Mouse (Mus musculus) retina, postnatal 7 days (tissue): ENCODE data around the gene Chp2.
A peak's percentile ranks its signal among the peaks of the same experiment; 100 is the strongest.

Experiments used
- DNase-seq: peaks from one replicate; pipeline ENCODE4 v3.0.0-alpha.2; 2012; ENCODE audit warnings: low read depth, low spot score

Chp2 gene

DNA sequence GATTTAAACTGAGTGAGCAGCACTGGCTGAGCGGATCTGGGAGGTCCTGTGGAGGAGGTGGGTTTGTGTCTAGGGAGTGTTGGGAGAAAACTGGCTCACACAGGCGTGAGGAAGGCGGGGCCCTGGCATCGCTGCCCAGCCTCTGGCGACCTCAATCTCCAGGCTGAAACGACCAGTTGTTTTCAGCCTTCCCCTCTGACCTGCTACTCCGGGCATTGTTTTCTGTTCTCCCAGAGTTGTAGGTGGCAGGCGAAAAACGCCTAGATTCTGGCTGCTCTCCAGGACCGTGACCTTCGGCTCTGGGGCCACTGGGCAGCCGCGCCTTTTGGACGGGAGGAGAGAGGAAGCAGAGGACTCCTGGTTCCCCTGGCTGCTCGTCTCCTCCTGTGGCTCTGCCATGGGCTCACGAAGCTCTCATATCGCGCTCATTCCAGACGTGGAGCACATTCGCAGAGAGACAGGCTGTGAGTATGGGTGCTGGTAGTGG is at the start of gene Chp2:
TSS of gene Chp2 (plus strand) at position 182 of the 487 bp plus-strand sequence.
- peak; percentile 14 for DNase-seq

- DNase-seq = no peak
Observed at GRCm38 (mm10) chr7:122170705-122171104, 48.6 kb upstream of the Chp2 start.

GRCm38 (mm10) chr7:122171613-122172012 is 47.7 kb upstream of the Chp2 start:
- no peak for DNase-seq

DNA sequence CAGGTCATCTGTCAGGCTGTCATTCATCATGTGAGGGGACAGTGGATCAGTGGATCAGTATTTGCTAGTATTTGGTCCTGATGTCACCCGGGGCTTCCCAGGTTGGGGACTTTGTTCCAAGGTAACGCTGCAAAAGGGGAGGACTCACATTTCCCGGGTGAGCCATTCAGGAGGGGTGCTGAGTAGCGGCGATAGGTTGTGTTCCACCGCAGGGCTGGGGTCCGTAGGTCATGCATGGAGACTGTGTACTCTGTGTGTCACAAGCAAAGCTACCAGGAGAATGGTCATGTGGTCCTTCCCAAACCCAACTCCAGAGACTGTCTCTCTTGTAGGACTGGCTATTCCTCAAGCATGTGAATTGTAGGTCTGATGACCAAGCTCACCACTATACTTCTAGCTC is 38.6 kb upstream of the Chp2 start:
- DNase-seq = no peak

DNA sequence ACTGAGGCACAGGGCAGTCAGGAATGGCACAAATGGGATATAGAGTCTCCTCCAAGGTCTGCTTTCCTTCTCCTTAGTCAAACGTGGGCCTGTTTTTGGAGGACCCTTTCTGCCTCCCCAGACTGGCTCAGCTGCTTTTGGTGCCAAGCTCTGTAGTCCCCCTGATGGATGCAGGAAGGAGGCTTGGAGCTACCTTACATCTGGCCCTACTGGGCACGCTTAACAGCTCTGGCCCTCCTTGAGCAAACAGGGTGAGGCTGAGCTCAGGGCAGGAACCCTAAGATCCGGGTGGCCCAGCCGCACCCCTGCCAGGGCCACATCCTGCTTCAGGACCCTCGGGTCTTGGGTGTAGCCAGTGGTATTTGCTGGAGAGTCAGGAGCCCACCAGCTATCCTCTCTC is 34.7 kb upstream of the Chp2 start:
- DNase-seq = no peak

DNA sequence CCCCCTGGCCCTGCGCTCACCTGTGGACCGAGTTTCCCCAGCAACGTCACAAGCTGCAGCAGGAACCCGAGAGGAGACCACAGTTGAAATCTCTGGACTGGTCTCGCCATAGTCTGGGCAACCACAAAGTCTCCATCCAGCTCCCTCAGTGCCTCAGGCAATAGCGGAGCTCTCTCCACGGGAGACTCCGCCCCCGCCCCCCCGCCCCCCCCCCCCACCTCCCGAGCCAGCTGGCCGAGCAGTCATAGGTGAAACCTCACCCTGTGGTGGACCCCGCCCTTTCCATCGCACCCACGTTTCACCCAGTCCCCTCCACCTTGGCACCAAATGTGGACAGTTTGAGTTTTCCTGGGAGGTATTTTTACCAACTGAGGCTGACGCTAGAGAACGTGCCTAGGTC is 33.3 kb upstream of the Chp2 start, which contains the start of gene Ern2:
TSS of gene Ern2 (minus strand) at position 165 of the 400 bp plus-strand sequence.
- no peak for DNase-seq

DNA sequence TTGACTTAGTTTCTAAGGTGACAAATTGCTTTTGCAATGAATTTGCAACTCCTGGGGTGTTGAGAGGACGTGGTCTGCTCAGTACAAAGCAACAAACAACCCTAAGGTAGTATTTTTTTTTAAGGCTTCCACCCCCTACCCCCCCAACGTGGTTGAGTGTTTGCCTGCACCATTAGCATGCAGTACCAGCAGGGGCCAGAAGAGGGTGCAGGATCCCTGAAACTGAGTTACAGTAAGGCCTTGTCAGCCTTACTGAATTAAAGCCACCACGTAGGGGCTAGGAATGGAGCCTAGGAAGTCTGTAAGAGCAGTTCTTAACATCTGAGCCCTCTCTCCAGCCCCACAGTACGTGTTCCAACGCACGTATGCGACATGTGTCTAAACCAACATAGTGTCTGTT is 29.8 kb upstream of the Chp2 start:
- peak; percentile 50 for DNase-seq

- no peak for DNase-seq
Observed at GRCm38 (mm10) chr7:122191097-122191496, 28.2 kb upstream of the Chp2 start.

DNA sequence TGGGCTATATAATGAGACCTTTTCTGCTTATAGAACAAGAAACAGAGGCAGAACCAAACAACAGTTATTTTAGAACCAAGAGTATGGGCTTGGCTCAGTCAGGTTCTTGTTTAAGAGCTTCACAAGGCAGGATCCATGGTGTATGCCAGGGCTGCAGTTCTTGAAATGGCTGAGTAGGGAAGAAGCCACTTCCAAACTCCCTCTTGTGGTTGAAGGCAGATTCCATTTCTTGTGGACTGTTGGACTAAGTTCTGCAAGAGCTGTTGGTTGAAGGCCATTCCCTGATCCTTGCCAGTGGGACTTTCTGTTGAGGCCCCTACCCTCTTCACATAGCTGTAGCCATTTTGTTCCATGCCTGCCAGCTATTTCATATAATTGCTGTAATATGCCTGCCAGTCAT is 25.4 kb upstream of the Chp2 start:
- no peak for DNase-seq

DNA sequence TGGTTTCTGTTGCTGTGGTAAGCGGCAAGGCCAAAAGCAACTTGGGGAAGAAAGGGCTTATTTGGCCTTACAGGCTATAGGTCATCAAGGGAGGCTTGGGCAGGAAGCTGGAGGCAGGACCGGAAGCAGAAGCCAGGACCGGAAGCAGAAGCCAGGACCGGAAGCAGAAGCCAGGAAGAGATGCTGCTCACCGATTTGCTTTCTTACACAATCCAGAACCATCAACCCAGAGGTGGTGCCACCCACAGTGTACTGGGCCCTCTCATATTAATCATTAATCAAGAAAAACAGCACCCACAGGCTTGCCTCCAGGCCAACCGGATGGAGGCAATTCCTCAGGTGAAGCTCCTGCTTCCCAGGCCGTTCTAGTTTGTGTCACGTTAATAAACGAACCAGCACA is 22.5 kb upstream of the Chp2 start:
- no peak for DNase-seq

- DNase-seq = peak; percentile 43
Observed at GRCm38 (mm10) chr7:122197306-122197705, 22.0 kb upstream of the Chp2 start.

GRCm38 (mm10) chr7:122199296-122199695 is 20.0 kb upstream of the Chp2 start:
- DNase-seq = peak; percentile 32

DNA sequence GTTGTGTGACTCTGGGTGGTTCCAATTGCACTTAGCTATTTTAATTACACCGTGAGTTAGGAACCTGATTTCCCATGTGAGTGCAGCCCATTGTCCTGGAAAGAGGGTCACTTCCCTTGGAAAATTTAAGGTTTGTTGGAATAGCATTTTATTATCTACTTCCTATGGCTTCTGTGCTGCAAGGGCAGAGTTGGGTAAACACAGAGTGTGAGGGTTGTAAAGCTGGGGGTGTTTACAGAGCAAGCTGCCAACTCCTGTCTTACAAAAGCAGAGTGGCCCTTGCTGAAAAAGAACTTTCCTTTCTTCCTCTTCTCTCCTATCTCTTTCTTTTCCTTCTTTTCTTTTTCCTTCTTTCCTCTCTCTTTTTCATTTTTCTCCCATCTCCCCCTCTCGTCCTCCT is 15.4 kb upstream of the Chp2 start:
- DNase-seq = no peak

DNA sequence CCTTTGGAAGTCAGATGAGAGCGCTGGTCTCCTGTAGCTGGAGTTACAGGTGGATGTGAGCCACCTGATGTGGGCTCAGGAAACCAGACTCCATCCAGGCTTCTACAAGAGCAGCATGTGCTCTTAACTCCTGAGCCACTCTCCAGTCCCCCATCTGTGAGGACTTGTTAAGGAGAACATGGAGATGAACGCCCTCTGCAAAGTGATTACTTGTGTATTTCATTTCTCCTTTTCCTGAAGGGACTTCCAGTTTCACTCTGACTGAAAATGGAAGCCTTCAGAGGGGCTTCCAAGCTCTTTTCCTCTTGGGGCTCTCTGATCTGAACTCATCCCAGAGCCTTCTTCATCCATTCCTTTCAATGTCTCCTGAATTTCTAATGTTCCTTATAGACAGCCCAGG is 13.2 kb upstream of the Chp2 start:
- no peak for DNase-seq

DNA sequence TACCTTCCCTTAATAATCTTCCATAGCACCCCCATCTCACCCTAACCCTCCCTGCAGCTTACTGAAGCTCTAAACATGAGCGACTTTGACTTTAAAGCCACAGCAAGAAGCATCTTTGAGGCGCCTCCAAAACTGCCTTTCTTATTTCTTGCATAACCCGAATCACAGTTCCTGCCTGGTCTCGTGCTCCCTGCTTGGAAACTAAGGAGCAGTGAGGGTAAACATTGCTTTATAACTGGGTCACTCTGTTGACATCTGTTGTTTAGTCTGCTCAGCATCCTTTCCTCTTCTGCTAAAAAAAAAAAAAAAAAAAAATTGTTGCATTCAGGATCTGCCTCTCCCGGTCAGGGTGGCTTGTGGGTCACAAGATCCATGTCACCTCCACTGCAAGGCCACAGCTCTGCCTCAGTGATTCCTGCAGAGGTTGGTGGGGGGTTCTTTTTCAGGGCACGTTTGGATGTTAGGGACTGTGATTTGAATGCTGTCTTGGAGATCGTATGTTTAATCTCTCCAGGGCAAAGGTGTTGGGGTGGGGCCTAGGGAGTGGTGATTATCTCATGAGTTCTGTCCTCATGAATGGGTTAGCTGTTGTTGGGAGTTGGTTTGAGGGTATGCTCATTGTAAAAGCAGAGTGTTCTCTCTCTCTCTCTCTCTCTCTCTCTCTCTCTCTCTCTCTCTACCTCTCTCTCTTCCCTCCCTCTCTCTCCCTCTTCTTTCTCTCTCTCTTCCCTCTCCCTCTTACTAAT is 10.8 kb upstream of the Chp2 start:
- no peak for DNase-seq

DNA sequence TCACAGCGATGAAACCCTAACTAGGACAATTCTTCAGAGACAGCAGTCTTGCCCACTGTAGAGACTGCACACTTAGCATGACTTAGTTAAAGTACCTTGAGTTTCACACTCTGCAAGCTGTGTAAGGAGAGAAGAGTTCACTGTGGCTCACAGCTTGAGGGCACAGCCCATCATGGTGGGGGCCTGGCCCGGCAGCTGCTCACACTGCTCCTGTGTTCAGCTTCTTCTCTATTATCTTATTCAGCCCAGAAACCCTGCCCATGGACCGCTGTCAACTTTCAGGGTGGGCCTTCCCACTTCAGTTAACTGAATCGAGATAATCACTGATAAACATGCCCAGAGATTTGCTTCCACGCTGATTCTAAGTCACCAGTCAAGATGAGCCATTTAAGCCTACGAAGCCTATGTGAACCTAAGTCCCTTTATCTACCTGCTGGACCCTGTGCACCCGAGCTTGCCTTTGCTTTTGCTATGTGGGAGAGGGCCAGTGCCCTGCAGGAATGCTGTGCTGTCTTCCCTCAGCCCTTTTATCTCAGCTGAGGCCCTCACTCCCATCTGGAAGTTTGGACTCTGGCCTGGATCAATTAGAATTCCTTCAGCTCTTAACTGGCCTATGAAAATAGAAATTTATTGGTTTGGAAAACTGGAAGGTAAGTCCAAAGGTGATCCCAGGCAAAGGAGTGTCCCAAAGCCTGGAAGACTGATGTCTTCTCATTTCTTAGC is 6.9 kb downstream of the Chp2 start:
- DNase-seq = no peak

- DNase-seq = no peak
Observed at GRCm38 (mm10) chr7:122226744-122227143, 7.4 kb downstream of the Chp2 start.

DNA sequence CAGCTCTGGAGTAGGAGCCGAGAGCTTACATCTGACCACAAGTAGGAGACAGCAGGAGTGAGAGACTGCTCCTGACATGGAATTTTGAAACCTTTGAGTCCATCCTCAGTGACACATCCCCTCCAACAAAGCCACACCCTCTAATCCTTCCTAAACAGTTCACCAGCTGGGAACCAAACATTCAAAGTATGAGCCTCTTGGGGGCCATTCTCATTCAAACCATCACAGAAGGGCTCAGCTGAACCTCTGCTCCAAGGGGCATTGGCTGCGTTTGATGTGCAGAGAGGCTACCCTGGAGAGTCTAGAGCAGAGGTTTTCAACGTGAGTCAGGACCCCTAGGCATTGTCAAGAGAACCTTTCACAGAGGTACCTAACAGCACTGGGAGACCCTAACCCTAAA is 10.0 kb downstream of the Chp2 start:
- DNase-seq = no peak

DNA sequence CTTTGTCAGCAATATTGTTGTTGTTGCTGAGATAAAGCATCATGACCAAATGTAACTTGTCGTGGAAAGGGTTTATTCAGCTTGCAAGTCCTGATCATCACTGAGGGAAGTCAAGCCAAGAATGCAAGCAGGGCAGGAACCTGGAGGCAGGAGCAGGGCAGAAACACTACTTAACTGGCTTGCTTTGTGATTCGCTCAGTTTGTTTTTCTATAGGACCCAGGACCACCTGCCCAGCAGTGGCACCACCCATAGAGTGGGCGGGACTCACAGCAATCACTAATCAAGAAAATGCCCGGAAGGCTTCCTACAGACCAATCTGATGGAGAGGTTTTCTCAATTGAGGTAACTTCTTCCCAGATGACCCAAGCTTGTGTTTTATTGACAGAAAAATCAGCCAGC is 10.6 kb downstream of the Chp2 start:
- DNase-seq = no peak

DNA sequence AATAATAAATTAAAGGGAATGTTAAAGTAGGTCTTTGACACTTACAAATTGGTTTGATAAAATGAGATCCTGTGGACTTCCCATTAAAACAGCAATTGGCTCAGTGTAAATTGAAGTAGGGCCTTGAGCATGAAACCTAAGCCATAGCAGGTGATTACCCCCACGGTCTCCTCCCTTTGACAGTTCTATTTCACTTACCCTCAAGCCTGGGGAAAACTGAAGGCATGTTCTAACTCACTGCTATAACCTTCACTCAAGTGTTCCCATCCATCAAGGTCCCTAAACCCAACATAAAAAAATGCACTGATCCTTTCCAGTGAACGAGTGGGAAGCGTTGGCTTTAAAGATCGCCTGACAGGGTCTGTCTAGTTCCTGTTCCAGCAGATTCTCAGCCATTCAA is 11.6 kb downstream of the Chp2 start:
- no peak for DNase-seq

DNA sequence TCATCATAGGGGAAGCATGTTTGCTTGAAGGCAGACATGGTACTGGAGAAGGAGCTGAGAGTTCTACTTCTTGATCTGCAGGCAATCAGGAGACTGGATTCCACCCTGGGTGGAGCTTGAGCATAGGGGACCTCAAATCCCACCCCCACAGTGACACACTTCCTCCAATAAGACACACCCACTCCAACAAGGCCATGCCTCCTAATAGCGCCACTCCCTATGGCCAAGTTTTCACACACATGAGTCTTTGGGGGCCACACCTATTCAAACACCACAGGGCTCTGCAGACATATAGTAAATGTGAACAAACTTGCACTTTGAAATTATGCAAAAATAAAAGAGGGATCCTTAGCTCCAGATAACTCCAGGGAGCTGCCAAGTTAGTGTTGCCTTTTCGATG is 19.6 kb downstream of the Chp2 start:
- DNase-seq = no peak

- no peak for DNase-seq
Observed at GRCm38 (mm10) chr7:122240413-122241119, 21.3 kb downstream of the Chp2 start.
